Mouse (Mus musculus): ENCODE data around the gene Wdr70.

DNA sequence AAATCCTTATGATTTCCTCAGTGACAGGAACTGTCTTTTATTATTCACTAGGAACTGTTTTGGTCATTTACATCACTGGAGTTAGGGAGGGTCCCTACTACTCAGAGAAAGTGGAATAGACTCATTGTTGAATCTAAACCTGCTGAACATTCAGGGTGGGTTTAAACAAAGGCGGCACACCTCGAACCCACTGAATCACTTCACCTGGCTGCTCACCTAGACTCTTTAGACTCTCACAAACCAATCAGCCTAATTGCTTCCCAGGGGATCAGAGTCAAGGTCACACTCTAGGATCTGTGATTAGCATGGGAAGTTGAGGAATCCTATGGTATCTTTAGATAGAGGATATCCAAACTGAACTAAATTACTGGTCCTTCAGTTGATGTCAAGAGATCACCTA is 8.3 kb downstream of the Wdr70 start:
- TF ChIP-seq CTCF (IDR thresholded peaks at IDR 0.05) (no peak), EP300 (IDR thresholded peaks at IDR 0.05) (no peak)
